Mouse (Mus musculus) ES-E14 (cell line): ENCODE results near the gene Azgp1.

Experiments
- CHD2 ChIP-seq: IDR thresholded peaks from 2 replicates; pipeline ENCODE4 v1.6.1; 2014; ENCODE audit warnings: mild to moderate bottlenecking, low read depth, low read length, inconsistent platforms
- HCFC1 ChIP-seq: IDR thresholded peaks from 2 replicates; pipeline ENCODE4 v1.6.1; 2012; ENCODE audit warnings: low read length, inconsistent platforms, borderline replicate concordance; ENCODE audit not compliant: insufficient read depth
- MAFK ChIP-seq: IDR thresholded peaks from 2 replicates; pipeline ENCODE4 v1.6.1; 2014; ENCODE audit warnings: mild to moderate bottlenecking, low read depth, low read length, inconsistent platforms; ENCODE audit not compliant: insufficient read depth
- ZC3H11A ChIP-seq: IDR thresholded peaks from 2 replicates; pipeline ENCODE4 v1.6.1; 2012; ENCODE audit warnings: low read depth, mild to moderate bottlenecking, inconsistent platforms, low read length, borderline replicate concordance
- ZNF384 ChIP-seq: IDR thresholded peaks from 2 replicates; pipeline ENCODE4 v1.6.1; 2012; ENCODE audit warnings: low read depth, low read length, inconsistent platforms

GRCm38 (mm10) chr5:137962945-137963344 is 18.4 kb upstream of the Azgp1 start, which contains the start of gene Gjc3:
- TF ChIP-seq ZC3H11A = no peak
- TF ChIP-seq CHD2 = no peak
- no peak for TF ChIP-seq ZNF384
- TF ChIP-seq MAFK = no peak
- TF ChIP-seq HCFC1 = no peak
